Mouse (Mus musculus) thymus, adult 2 months (tissue): ENCODE measurements around the gene Olfr38. TPM values are rescaled to one million over a fixed set of nuclear protein-coding genes. Genes with fewer than 3 reads are reported as not detected.

ENCODE experiments used
- DNase-seq: peaks from one replicate; pipeline ENCODE4 v3.0.0; 2021
- H3K27ac ChIP-seq: fragments of 200-500 bp; 2 replicates; pipeline ENCODE4 v1.5.1; 2012; ENCODE audit warnings: low read length, control low read depth; ENCODE audit not compliant: control insufficient read depth, insufficient read depth
- H3K27me3 ChIP-seq: fragments of 200-500 bp; 2 replicates; pipeline ENCODE4 v1.6.1; 2012; ENCODE audit warnings: mild to moderate bottlenecking, low read length, moderate library complexity, mixed read lengths; ENCODE audit not compliant: control insufficient read depth, insufficient read depth
- H3K36me3 ChIP-seq: fragments of 200-500 bp; 2 replicates; pipeline ENCODE4 v1.6.1; 2012; ENCODE audit warnings: mild to moderate bottlenecking, low read length, moderate library complexity; ENCODE audit not compliant: control insufficient read depth, insufficient read depth
- H3K4me1 ChIP-seq: fragments of 200-500 bp; replicated peaks from 2 replicates; pipeline ENCODE4 v1.6.1; 2012; ENCODE audit warnings: low read length; ENCODE audit not compliant: control insufficient read depth, insufficient read depth
- H3K4me3 ChIP-seq: fragments of 200-500 bp; 2 replicates; pipeline ENCODE4 v1.5.1; 2012; ENCODE audit warnings: mild to moderate bottlenecking, low read length, control low read depth, moderate library complexity; ENCODE audit not compliant: control insufficient read depth, insufficient read depth
- POLR2A ChIP-seq: fragments of 200-500 bp; IDR thresholded peaks from 2 replicates; pipeline ENCODE4 v1.6.1; 2012; ENCODE audit warnings: mild to moderate bottlenecking, low read length, control low read depth, moderate library complexity; ENCODE audit not compliant: control insufficient read depth, poor library complexity, insufficient read depth; ENCODE audit errors: extremely low read depth
- WGBS: fragments of 180-500 bp; shearing (Covaris S2); methylation state at CpG from one replicate; pipeline ENCODE4 v1.1.7; 2018; 5-methylcytosine and 5-hydroxymethylcytosine counted together
- polyA plus RNA-seq: library from polyadenylated mRNA; depleted of rRNA; stranded (reverse); fragments of >200 nt; gene quantifications from 2 replicates; pipeline ENCODE4 v1.2.3, GENCODE M21; 2012; rRNA removed

Olfr38 gene
- polyA plus RNA-seq, 1 experiment = not detected

DNA sequence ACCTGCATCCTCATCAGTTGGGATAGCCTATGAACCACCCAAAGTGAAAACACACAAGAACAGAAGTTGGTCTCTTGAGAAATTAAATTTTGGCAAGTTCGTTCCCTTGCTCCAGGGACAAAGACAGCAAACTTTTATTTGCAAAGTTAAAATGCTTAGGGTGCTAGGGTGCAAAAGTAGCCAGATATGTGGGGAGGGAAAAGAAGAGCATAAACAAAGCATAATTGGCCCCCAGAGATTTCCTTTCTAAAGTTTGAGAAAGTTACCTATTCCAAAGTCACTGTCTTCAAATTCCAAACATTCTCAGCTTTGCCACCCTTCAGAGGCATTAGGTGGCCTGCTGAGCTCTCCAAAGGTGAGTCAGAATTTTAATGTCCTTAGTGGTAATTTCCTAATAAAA is 55.4 kb downstream of the Olfr38 start, which contains the start of gene Olfr450:
Olfr450 (plus strand) TSS at position 301 of the 400 bp plus-strand sequence.
- TF ChIP-seq POLR2A = no peak
- Histone ChIP-seq H3K4me1 (no peaks in the 10 kb centered on the region), H3K36me3 (no peaks in the 10 kb centered on the region), H3K27me3 (no peaks in the 10 kb centered on the region), H3K4me3 (no peak within 1 kb of the TSS), H3K27ac (no peak within 1 kb of the TSS)
- no peak for DNase-seq
- WGBS = 88% methylated on average over 1 of the region's 1 CpGs

Other genes with a start within 250 kb of the Olfr38 start
- not detected in 2 replicates for gene Olfr455, start 208.8 kb upstream of the Olfr38 start, polyA plus RNA-seq
- not detected in 2 replicates for gene Tcaf3, start 158.7 kb upstream of the Olfr38 start, polyA plus RNA-seq
- gene Tcaf2, start 111.2 kb upstream of the Olfr38 start, polyA plus RNA-seq = 7.0 and 7.9 TPM in 2 replicates
- 1.9 and 2.5 TPM in 2 replicates for gene Tcaf1, start 46.3 kb upstream of the Olfr38 start, polyA plus RNA-seq
- gene Olfr453, start 17.0 kb upstream of the Olfr38 start, polyA plus RNA-seq = not detected in 2 replicates
- gene Olfr452, start 28.7 kb downstream of the Olfr38 start, polyA plus RNA-seq = not detected in 2 replicates
- gene Olfr450, start 55.5 kb downstream of the Olfr38 start, polyA plus RNA-seq = not detected in 2 replicates
- not detected in 2 replicates for gene Olfr449, start 78.0 kb downstream of the Olfr38 start, polyA plus RNA-seq
- not detected in 2 replicates for gene Olfr448, start 134.0 kb downstream of the Olfr38 start, polyA plus RNA-seq
- gene Olfr447, start 152.5 kb downstream of the Olfr38 start, polyA plus RNA-seq = not detected in 2 replicates
- not detected in 2 replicates for gene Olfr446, start 165.0 kb downstream of the Olfr38 start, polyA plus RNA-seq
- not detected in 2 replicates for gene Olfr444, start 192.7 kb downstream of the Olfr38 start, polyA plus RNA-seq